Mouse (Mus musculus) erythroid progenitor cell, adult 5-6 weeks (primary cell): ENCODE results near the gene Itga3. TPM values are rescaled to one million over a fixed set of nuclear protein-coding genes. Genes with fewer than 3 reads are reported as not detected.

Experiments used
- total RNA-seq, 2 experiments: library from RNA; stranded (forward) in 1 of 2; stranded (reverse) in 1 of 2; fragments of 150-400 nt in 1 of 2; fragments of 186-747, 209-891 nt in 1 of 2; gene quantifications; 2 replicates each; pipeline versions ENCODE4 v1.2.3 to v1.2.4; 2015 to 2017; ENCODE audit warnings: low replicate concordance in 2 of 2

Itga3 gene
- total RNA-seq, 2 experiments from 2014 or later = not detected

Other genes with a start within 250 kb of the Itga3 start
- 1.4 and 2.1 TPM in 2 replicates for gene Col1a1, start 140.6 kb downstream of the Itga3 start, total RNA-seq (2015; ENCODE audit: low replicate concordance)
- gene Col1a1, start 140.6 kb downstream of the Itga3 start, total RNA-seq (2017; ENCODE audit: low replicate concordance) = 0.90 and 1.9 TPM in 2 replicates
- gene Hils1, start 109.2 kb downstream of the Itga3 start, total RNA-seq (2015; ENCODE audit: low replicate concordance) = not detected in 2 replicates
- not detected in 2 replicates for gene Hils1, start 109.2 kb downstream of the Itga3 start, total RNA-seq (2017; ENCODE audit: low replicate concordance)
- gene Sgca, start 100.5 kb downstream of the Itga3 start, total RNA-seq (2015; ENCODE audit: low replicate concordance) = not detected in 2 replicates
- gene Sgca, start 100.5 kb downstream of the Itga3 start, total RNA-seq (2017; ENCODE audit: low replicate concordance) = not detected in 2 replicates
- gene Ppp1r9b, start 85.8 kb downstream of the Itga3 start, total RNA-seq (2015; ENCODE audit: low replicate concordance) = 59.5 and 71.4 TPM in 2 replicates
- 98.2 and 125 TPM in 2 replicates for gene Ppp1r9b, start 85.8 kb downstream of the Itga3 start, total RNA-seq (2017; ENCODE audit: low replicate concordance)
- 103 TPM in 2 replicates for gene Samd14, start 66.9 kb downstream of the Itga3 start, total RNA-seq (2015; ENCODE audit: low replicate concordance)
- 98.7 and 99.2 TPM in 2 replicates for gene Samd14, start 66.9 kb downstream of the Itga3 start, total RNA-seq (2017; ENCODE audit: low replicate concordance)
- gene Pdk2, start 35.4 kb downstream of the Itga3 start, total RNA-seq (2015; ENCODE audit: low replicate concordance) = 8.3 and 8.4 TPM in 2 replicates
- gene Pdk2, start 35.4 kb downstream of the Itga3 start, total RNA-seq (2017; ENCODE audit: low replicate concordance) = 2.3 and 3.2 TPM in 2 replicates
- not detected in 2 replicates for gene Dlx3, start 43.3 kb upstream of the Itga3 start, total RNA-seq (2015; ENCODE audit: low replicate concordance)
- gene Dlx3, start 43.3 kb upstream of the Itga3 start, total RNA-seq (2017; ENCODE audit: low replicate concordance) = not detected in 2 replicates
- gene Dlx4, start 69.5 kb upstream of the Itga3 start, total RNA-seq (2015; ENCODE audit: low replicate concordance) = not detected in 2 replicates
- not detected in 2 replicates for gene Dlx4, start 69.5 kb upstream of the Itga3 start, total RNA-seq (2017; ENCODE audit: low replicate concordance)
- gene Tac4, start 184.7 kb upstream of the Itga3 start, total RNA-seq (2015; ENCODE audit: low replicate concordance) = not detected in 2 replicates
- gene Tac4, start 184.7 kb upstream of the Itga3 start, total RNA-seq (2017; ENCODE audit: low replicate concordance) = not detected in 2 replicates
- 94.3 and 127 TPM in 2 replicates for gene Kat7, start 233.4 kb upstream of the Itga3 start, total RNA-seq (2015; ENCODE audit: low replicate concordance)
- 72.6 and 81.2 TPM in 2 replicates for gene Kat7, start 233.4 kb upstream of the Itga3 start, total RNA-seq (2017; ENCODE audit: low replicate concordance)